ENCODE assay signal across 7 mouse cellular contexts in genomic region chr3:142765778-142766165, GRCm38 (mm10). TPM values are rescaled to one million over a fixed set of nuclear protein-coding genes. Genes with fewer than 3 reads are reported as not detected.
DNase-seq lines count a peak whose midpoint lies in the region; ATAC-seq and TF ChIP-seq lines count a peak whose summit lies in the region.

No protein-coding gene starts in this region.

- WGBS in neural tube, embryonic 11.5 days, result 33% methylated on average over 10 of the region's 10 CpGs
- WGBS in forebrain, embryonic 10.5 days, result 36% methylated on average over 10 of the region's 10 CpGs
- 16% methylated on average over 10 of the region's 10 CpGs for WGBS in limb, embryonic 15.5 days
- 7% methylated on average over 10 of the region's 10 CpGs for WGBS in stomach, postnatal 0 days

- H3K9ac ChIP-seq in neural tube, embryonic 11.5 days (ENCODE audit: low read length), result peak overlapping the region; percentile 94
- peak overlapping the region; percentile 82 for H3K9ac ChIP-seq in limb, embryonic 15.5 days
- H3K9ac ChIP-seq in stomach, postnatal 0 days (ENCODE audit: low read length), result peak overlapping the region; percentile 92

- H3K4me2 ChIP-seq in neural tube, embryonic 11.5 days (ENCODE audit: low read depth), result peak overlapping the region; percentile 50
- peak overlapping the region; percentile 62 for H3K4me2 ChIP-seq in limb, embryonic 15.5 days
- H3K4me2 ChIP-seq in stomach, postnatal 0 days (replicated peaks; ENCODE audit: low read depth), result peak overlapping the region; percentile 95

- ATAC-seq in neural tube, embryonic 11.5 days (ENCODE audit: insufficient read depth, low FRiP score, low TSS enrichment), result no peak
- ATAC-seq in limb, embryonic 15.5 days (ENCODE audit: insufficient number of reproducible peaks, low FRiP score, low TSS enrichment, low read depth), result no peak
- ATAC-seq in stomach, postnatal 0 days (ENCODE audit: low FRiP score, low TSS enrichment), result no peak

- no peaks in the 10 kb centered on the region for H3K27me3 ChIP-seq in neural tube, embryonic 11.5 days (ENCODE audit: control insufficient read depth, insufficient read depth, low read length)
- no peaks in the 10 kb centered on the region for H3K27me3 ChIP-seq in forebrain, embryonic 10.5 days (ENCODE audit: poor library complexity, severe bottlenecking)
- no peaks in the 10 kb centered on the region for H3K27me3 ChIP-seq in limb, embryonic 15.5 days
- no peaks in the 10 kb centered on the region for H3K27me3 ChIP-seq in stomach, postnatal 0 days (ENCODE audit: control insufficient read depth, insufficient read depth, low read length)

- peak overlapping the region; percentile 89 for H3K4me3 ChIP-seq in neural tube, embryonic 11.5 days (ENCODE audit: low read depth, low read length)
- H3K4me3 ChIP-seq in forebrain, embryonic 10.5 days, result peak overlapping the region; percentile 67
- peak overlapping the region; percentile 87 for H3K4me3 ChIP-seq in limb, embryonic 15.5 days
- peak overlapping the region; percentile 95 for H3K4me3 ChIP-seq in stomach, postnatal 0 days (ENCODE audit: low read depth, low read length)

- H3K4me1 ChIP-seq in neural tube, embryonic 11.5 days (ENCODE audit: control insufficient read depth, insufficient read depth, low read length), result peaks cover 5% of the 10 kb centered on the region
- peaks cover 16% of the 10 kb centered on the region for H3K4me1 ChIP-seq in forebrain, embryonic 10.5 days
- peaks cover 12% of the 10 kb centered on the region for H3K4me1 ChIP-seq in limb, embryonic 15.5 days
- no peaks in the 10 kb centered on the region for H3K4me1 ChIP-seq in stomach, postnatal 0 days (replicated peaks; ENCODE audit: control insufficient read depth, insufficient read depth)

- DNase-seq in neural tube, embryonic 11.5 days (ENCODE audit: low spot score), result no peak
- no peak for DNase-seq in neural tube, embryonic 10.5 days (ENCODE audit: extremely low spot score, low spot score)
- DNase-seq in forebrain, embryonic 10.5 days (ENCODE audit: extremely low spot score, low spot score), result no peak
- no peak for DNase-seq in stomach, postnatal 0 days (ENCODE audit: low spot score)
- no peak for DNase-seq in left cerebral cortex, adult 9 months (ENCODE audit: low spot score in 2 of 2)
- DNase-seq in layer of hippocampus, adult 9-11 months, result no peak

- no peaks in the 10 kb centered on the region for H3K36me3 ChIP-seq in neural tube, embryonic 11.5 days (ENCODE audit: control insufficient read depth, insufficient read depth, low read length)
- peaks cover 2% of the 10 kb centered on the region; the same call in 1 of the 2 replicates for H3K36me3 ChIP-seq in forebrain, embryonic 10.5 days (replicated peaks)
- no peaks in the 10 kb centered on the region for H3K36me3 ChIP-seq in limb, embryonic 15.5 days
- H3K36me3 ChIP-seq in stomach, postnatal 0 days (ENCODE audit: control insufficient read depth, insufficient read depth, low read length), result no peaks in the 10 kb centered on the region

- H3K9me3 ChIP-seq in neural tube, embryonic 11.5 days (ENCODE audit: control insufficient read depth, low read length), result no peaks in the 10 kb centered on the region
- no peaks in the 10 kb centered on the region for H3K9me3 ChIP-seq in forebrain, embryonic 10.5 days
- no peaks in the 10 kb centered on the region for H3K9me3 ChIP-seq in limb, embryonic 15.5 days
- no peaks in the 10 kb centered on the region for H3K9me3 ChIP-seq in stomach, postnatal 0 days (ENCODE audit: control insufficient read depth, low read length)

- no peak overlapping the region for H3K27ac ChIP-seq in neural tube, embryonic 11.5 days (ENCODE audit: low read depth, low read length)
- peak overlapping the region; percentile 95 for H3K27ac ChIP-seq in forebrain, embryonic 10.5 days
- H3K27ac ChIP-seq in limb, embryonic 15.5 days, result peak overlapping the region; percentile 89; the same call in 1 of the 2 replicates
- H3K27ac ChIP-seq in stomach, postnatal 0 days (replicated peaks), result peak overlapping the region; percentile 91

- TF ChIP-seq EP300 in stomach, postnatal 0 days (optimal IDR thresholded peaks at IDR 0.05), result peak; percentile 2

- TF ChIP-seq CTCF in stomach, postnatal 0 days (IDR thresholded peaks at IDR 0.05; ENCODE audit: low read depth), result no peak

RNA-seq across cellular contexts. Expression of gene Gtf2b, which starts 0.9 kb away (rescaled TPM):
- polyA plus RNA-seq in neural tube, embryonic 11.5 days (2014; fragmentation: Nextera tagmentation; extraction: Ambion mirVana), result 97.7 and 98.1 TPM in 2 replicates
- 87.3 and 88.2 TPM in 2 replicates for polyA plus RNA-seq in forebrain, embryonic 10.5 days (2016; fragmentation: Nextera tagmentation; extraction: Ambion mirVana)
- polyA plus RNA-seq in limb, embryonic 15.5 days (2015; fragmentation: Nextera tagmentation; extraction: Ambion mirVana), result 74.5 TPM in 2 replicates
- polyA plus RNA-seq in stomach, postnatal 0 days (2015; fragmentation: Nextera tagmentation; extraction: Ambion mirVana), result 52.8 and 54.5 TPM in 2 replicates
